Mouse (Mus musculus) limb, embryonic 15.5 days (tissue): Measurements from ENCODE around the gene Gm14412. TPM values are rescaled to one million over a fixed set of nuclear protein-coding genes. Genes with fewer than 3 reads are reported as not detected.

Source experiments
- polyA plus RNA-seq: library from polyadenylated mRNA; unstranded; fragments of >200 nt; fragmentation: Nextera tagmentation; extraction: Ambion mirVana; gene quantifications from 2 replicates; pipeline ENCODE4 v1.2.1, GENCODE M21; 2015

Gm14412 gene
- polyA plus RNA-seq, 1 experiment from 2014 or later: 0.09 TPM

Other genes with a start within 250 kb of the Gm14412 start
- gene Gm14401, start 250.0 kb downstream of the Gm14412 start, polyA plus RNA-seq: not detected in 2 replicates
- 24.4 and 25.4 TPM in 2 replicates for gene Gm14410, start 117.9 kb downstream of the Gm14412 start, polyA plus RNA-seq
- gene Gm14409, start 57.3 kb downstream of the Gm14412 start, polyA plus RNA-seq: not detected in 2 replicates
- 5.4 and 6.3 TPM in 2 replicates for gene Gm14418, start 74.0 kb upstream of the Gm14412 start, polyA plus RNA-seq
- 10.6 and 11.9 TPM in 2 replicates for gene Zfp970, start 140.4 kb upstream of the Gm14412 start, polyA plus RNA-seq
- gene Gm14403, start 173.9 kb upstream of the Gm14412 start, polyA plus RNA-seq: 3.8 and 6.0 TPM in 2 replicates